Mouse (Mus musculus) heart, adult 2 months (tissue): Measurements from ENCODE around the gene Tspear.

Experiments
- CTCF ChIP-seq: fragments of 200-600 bp; IDR thresholded peaks from 2 replicates; pipeline ENCODE4 v1.8.1; 2022; ENCODE audit warnings: antibody characterized with exemption, mild to moderate bottlenecking, moderate library complexity
- POLR2A ChIP-seq: fragments of 200-500 bp; IDR thresholded peaks from 2 replicates; pipeline ENCODE4 v1.6.1; 2011; ENCODE audit warnings: mild to moderate bottlenecking, low read depth, low read length, control low read depth; ENCODE audit not compliant: insufficient read depth

DNA sequence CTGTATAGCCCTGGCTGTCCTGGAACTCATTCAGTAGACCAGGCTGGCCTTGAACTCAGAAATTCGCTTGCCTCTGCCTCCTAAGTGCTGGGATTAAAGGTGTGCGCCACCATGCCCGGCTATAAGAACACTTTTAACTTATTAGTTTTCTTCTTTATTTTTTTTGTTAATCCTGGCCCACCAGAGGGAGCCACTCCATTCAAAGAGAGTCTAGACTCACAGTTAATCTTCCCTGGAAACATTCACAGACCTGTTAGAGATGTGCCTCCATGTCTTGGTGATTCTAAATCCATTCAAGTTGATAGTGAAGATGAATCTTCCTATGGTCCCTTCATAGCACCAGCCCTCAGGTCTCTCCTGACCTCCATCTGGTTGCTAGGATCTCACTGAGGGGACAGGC is 23.5 kb downstream of the Tspear start:
- TF ChIP-seq CTCF (peak; percentile 32), POLR2A (no peak)
